Mouse (Mus musculus): Measurements from ENCODE around the gene Nutf2-ps1.
"Not testable (repeated sequence)": the region's sequence is repeated elsewhere in the genome, so short reads cannot be mapped to it uniquely, and the experiment has no call there.

The Nutf2-ps1 gene

GRCm38 (mm10) chr19:53588968-53589367 is at the start of gene Nutf2-ps1:
Gene Nutf2-ps1, minus strand, starts transcription at chr19:53589068.
- DNase-seq (ENCODE audit: low read depth): not testable (repeated sequence)

- peak; percentile 10 for DNase-seq (ENCODE audit: low read depth)
These were observed 49.2 kb upstream of the Nutf2-ps1 start for GRCm38 (mm10) chr19:53638041-53638440.

DNA sequence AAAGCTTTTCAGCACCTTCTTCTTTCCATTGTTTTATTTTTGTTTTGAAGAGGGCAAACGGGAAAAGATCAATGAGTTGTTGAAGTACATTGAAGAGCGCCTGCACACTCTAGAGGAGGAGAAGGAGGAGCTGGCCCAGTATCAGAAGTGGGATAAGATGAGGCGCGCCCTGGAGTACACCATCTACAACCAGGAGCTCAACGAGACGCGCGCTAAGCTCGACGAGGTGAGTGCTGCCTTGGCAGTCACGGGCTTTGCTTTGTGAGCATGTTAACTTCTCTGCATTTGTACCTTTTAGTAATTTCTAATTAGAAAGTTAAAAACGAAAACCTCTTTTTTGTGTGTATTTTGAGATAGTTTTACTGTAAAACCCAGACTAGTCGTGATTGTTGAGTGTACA is 32.8 kb upstream of the Nutf2-ps1 start:
- DNase-seq (ENCODE audit: low read depth): no peak

DNA sequence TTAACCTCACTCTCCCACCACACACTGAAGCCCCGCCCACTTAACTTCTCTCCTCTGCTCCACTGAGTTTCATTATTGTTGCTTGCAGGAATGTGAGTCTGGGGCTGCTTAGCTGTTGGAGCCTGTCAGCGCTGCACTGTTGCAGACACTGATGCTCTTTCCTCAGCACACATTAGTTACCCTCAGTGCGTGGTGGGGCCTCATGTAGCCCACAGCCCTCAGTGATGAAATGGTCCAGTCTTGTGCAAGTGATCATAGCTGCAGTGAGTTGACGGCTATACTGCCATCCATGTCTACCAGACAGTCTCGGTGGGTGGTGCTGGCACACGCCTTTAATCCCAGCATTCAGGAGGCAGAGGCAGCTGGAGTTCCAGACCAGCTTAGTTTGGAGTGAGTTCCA is 20.1 kb upstream of the Nutf2-ps1 start:
- no peak for DNase-seq (ENCODE audit: low read depth)

GRCm38 (mm10) chr19:53601363-53601655 is 12.4 kb upstream of the Nutf2-ps1 start:
- DNase-seq (ENCODE audit: low read depth): no peak

DNA sequence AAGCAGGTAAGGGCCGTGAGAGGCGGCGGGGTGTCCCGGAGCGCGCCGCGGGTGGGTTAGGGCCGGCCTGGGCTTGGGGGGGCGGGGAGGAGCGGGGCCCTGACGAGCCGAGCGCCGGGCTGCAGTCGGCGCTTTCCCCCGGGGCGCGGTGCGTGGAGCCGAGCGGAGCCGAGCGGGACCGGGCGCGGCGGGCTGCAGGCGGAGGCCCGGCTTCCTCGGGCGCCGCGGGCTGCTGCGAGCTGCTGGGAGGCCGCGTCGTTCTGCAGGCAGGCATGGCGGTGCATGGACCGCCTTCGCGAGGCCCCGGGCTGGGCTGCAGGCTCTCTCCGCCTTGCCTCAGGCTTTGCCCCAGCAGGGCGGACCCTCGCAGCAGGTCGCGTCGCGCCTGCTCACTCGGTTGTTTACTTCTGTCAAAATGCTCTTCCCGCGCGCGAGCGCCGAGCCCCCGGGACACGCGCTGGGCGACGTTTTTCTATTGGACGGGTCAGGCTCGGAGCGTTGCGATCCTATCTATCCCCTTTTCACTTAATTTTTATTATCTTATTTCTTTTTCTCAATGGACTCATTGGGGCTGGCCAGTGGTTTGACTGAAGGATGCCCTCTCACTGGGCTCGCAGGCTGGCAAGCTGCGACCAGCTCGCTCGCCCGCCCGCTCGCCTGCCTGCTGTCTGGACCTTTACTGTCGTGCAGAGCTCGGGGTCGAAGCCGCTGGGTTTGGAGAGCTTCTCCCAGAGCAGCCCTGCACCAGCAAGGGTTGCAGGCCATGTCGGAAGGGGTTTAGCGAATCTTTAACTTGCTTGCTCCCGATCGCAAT is 11.9 kb upstream of the Nutf2-ps1 start:
- DNase-seq (ENCODE audit: low read depth): peak; percentile 50

DNA sequence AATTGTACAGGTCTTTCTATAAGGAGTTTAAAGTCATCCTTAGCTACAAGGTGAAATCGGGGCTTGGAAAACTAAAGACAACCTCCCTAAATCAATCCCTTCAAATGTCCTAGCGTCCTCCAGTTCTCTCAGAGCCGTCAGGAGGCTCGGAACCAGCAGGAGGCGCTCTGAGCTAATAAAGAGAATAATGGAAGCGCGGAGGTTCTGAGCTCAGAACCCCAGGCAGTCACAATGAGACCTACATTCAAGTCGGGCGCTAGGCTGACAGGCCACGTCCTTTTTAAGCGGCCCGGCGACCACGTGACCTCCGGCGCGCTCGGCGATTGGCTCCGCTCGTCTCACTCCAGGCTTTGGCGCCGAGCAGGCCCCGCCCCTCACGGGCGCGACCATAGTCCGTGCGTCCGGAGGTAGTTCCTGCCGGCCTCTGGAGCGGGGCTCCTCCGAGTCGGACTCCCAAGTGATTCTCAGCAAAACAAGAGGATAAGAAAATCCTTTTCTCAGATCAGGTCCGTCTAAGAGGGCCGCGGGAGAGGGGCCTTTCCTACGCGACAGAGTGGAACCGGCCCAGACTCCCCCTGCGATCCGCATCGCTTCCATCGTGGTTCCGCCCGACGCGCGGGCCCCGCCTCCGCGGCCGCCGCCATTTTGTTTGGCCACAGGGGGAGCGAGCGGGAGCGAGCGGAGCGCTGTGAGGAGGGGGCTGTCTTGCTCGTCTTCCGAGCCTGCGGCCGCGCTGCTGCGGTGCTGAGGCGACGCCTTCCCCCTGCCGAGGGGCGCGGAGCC is 11.1 kb upstream of the Nutf2-ps1 start, which contains the start of gene Smc3:
TSS of gene Smc3 (plus strand) at position 642 of the 783 bp plus-strand sequence.
- DNase-seq (ENCODE audit: low read depth): peak; percentile 98

DNA sequence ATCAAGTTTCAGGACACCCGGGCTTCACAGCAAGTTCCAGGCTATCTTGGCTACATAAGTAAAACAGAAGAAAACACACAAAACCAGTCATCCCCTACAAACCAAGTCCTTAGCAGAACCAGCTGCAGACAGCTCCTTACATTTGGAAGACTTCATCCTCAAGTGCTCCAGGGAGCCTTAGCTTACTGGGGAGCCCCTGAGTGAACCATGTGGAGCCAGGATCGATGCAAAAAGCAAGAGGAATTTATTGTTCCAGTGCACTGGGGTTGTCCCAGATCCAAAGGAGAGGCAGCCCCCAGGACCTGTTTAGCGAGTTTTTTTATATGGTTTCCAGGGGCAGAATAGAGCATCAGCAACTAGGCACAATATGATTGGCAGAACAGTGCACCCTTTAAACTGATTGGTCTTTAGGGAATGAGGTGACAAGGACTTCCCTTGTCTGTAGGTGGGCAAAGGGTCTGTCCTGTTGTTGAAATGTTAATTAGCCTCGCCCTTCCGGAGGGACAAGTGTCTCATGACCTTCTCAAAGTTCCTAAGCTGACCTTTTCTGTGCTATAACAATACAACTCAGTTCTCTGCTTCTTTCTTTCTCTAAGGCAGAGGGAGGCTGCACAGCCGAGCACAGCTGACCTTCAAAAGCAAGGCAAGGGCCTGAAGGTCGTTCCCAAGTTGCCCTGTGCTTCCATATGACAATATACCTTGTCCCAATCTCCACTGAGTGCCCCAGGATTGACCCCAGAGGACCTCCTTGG is 8.0 kb upstream of the Nutf2-ps1 start:
- no peak for DNase-seq (ENCODE audit: low read depth)

- not testable (repeated sequence) for DNase-seq (ENCODE audit: low read depth)
These were observed 1.2 kb downstream of the Nutf2-ps1 start for GRCm38 (mm10) chr19:53587686-53588085.

DNA sequence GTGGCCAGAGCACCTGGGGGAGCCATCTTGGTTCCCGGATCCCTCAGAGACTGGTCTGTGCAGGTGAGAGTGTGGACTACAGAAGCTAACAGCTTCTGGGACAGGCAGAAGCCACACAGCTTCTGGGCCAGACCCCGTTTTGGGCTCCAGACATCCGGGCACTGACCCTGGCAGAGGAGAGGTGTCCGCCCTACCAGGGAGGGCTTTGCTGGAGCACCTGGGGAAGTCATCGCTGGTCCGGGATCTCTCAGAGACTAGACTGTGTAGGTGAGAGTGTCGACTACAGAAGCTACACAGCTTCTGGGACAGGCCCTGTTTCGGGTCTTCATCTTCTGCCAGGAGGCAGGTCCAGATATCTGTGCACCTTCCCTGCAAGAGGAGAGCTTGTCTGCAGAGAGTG is 8.6 kb downstream of the Nutf2-ps1 start:
- not testable (repeated sequence) for DNase-seq (ENCODE audit: low read depth)

GRCm38 (mm10) chr19:53578597-53579252 is 10.1 kb downstream of the Nutf2-ps1 start:
- peak; percentile 42 for DNase-seq (ENCODE audit: low read depth)

GRCm38 (mm10) chr19:53577025-53577800 is 11.7 kb downstream of the Nutf2-ps1 start:
- no peak for DNase-seq (ENCODE audit: low read depth)

- DNase-seq (ENCODE audit: low read depth): no peak
These were observed 12.8 kb downstream of the Nutf2-ps1 start for GRCm38 (mm10) chr19:53576061-53576460.

DNA sequence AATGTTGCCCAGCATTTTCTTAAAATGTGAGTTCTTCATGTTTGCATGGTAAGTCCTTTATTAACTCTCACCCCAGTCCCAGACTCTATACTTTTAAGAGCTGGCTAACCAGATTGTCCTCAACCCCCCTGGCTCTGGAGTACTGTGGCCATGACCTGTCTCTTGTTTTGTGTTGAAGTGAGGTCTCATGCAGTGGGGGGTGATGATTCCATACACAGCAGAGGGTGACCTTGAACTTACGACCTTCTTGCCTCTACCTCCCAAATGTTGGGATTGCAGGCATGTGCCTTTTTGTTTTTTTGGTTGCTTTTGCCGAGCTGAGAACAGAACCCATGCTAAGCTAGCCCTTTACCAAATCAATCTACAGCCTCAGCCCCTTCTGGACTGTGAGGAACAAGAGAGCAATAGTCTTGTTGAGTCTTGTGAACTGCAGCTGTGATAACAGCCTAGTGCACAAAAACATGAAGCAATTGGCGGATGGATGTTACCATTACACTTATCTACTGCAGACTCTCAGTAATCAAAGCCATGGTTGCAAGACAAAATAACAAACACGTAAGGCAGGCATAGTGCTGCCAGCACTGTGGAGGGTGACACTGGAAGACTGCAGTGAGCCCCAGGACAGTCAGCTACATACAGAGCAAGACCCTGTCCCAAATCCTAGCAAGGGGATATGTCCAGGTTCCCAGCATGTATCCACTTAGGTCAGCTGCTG is 13.4 kb downstream of the Nutf2-ps1 start:
- no peak for DNase-seq (ENCODE audit: low read depth)

- no peak for DNase-seq (ENCODE audit: low read depth)
These were observed 14.3 kb downstream of the Nutf2-ps1 start for GRCm38 (mm10) chr19:53574546-53574945.

DNA sequence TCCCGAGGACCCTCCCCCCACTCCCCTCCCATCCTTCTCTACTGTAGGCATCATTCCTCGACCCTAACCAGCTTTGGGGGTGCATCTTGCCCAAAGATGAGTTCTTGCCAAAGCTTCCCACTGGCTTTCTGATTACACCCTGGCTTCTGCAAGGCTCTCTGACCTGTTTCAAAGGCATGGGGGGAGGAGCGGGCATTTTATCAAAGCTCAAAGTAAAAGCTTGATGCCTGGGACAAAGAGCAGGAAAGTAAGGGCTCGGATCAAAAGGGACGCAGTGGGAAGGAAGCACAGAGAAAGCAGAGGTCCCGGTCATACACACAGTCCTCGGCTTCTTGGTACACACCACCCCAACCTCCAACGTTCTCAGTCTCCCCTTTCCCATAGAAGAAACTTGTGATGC is 14.7 kb downstream of the Nutf2-ps1 start:
- DNase-seq (ENCODE audit: low read depth): no peak

GRCm38 (mm10) chr19:53573151-53573550 is 15.7 kb downstream of the Nutf2-ps1 start:
- DNase-seq (ENCODE audit: low read depth): no peak

DNA sequence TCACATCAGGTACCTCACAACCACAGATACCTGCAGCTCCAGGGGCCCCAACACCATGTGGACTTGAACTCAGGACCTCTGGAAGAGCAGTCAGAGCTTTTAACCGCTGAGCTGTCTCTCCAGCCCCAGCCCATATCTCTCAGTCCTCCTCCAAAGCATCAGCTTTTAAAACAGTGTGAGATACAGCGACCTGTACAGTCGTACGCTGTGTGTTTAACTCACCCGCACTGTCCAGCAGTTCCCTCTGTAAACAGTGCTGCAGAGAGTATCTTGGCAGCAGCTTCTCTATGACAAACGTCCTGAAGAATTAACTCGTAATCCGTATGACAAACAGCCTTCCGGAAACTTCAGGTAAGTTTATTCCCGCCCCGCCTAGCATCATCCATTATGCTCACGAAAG is 16.3 kb downstream of the Nutf2-ps1 start:
- no peak for DNase-seq (ENCODE audit: low read depth)

- DNase-seq (ENCODE audit: low read depth): no peak
These were observed 17.1 kb downstream of the Nutf2-ps1 start for GRCm38 (mm10) chr19:53571501-53572428.

Measured in c-Kit-positive CD71-positive TER-119-negative erythroid progenitor cells, embryonic 14.5 days (primary cell).